Mouse (Mus musculus): ENCODE data around the gene H2-DMb2. TPM values are rescaled to one million over a fixed set of nuclear protein-coding genes. Genes with fewer than 3 reads are reported as not detected.

The H2-DMb2 gene
- polyA plus RNA-seq, 1 experiment from 2014 or later = 0.98 TPM

DNA sequence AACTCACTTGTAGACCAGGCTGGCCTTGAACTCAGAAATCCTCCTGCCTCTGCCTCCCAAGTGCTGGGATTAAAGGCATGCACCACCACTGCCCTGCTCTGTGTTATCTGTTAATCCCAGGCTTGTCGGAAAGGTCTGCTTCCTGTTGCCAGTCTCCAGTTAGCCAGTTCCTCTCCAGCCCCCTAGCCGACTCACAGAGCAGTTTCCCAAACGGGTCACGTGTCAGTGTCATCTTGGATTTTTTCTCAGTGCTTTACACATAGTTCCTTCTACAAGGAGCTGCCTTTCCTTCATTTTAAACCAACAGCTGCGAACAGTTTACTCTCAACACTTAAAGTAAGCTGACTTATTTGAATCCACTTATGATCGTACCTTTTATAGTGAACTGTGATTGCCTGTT lies 18.5 kb upstream of the H2-DMb2 start:
- no peak for ATAC-seq
- Histone ChIP-seq H3K27ac (ENCODE audit: low read depth, low read length) (no peak overlapping the region), H3K4me1 (replicated peaks; ENCODE audit: control insufficient read depth, insufficient read depth, low read length) (peaks cover 6% of the 10 kb centered on the region), H3K4me3 (ENCODE audit: low read depth, low read length) (no peak overlapping the region), H3K36me3 (ENCODE audit: control insufficient read depth, insufficient read depth) (no peaks in the 10 kb centered on the region), H3K4me2 (replicated peaks; ENCODE audit: low read depth) (peak overlapping the region; percentile 30; the same call in 1 of the 2 replicates), H3K27me3 (replicated peaks; ENCODE audit: control insufficient read depth, insufficient read depth, low read length) (no peaks in the 10 kb centered on the region), H3K9ac (ENCODE audit: low read depth, low read length) (no peak overlapping the region), H3K9me3 (ENCODE audit: control insufficient read depth) (no peaks in the 10 kb centered on the region)
- TF ChIP-seq CTCF (IDR thresholded peaks at IDR 0.05; ENCODE audit: low read depth) = no peak
- WGBS = 54% methylated on average over 6 of the region's 6 CpGs

- Histone ChIP-seq H3K4me2 (replicated peaks; ENCODE audit: low read depth) (peak overlapping the region; percentile 49), H3K4me1 (replicated peaks; ENCODE audit: control insufficient read depth, insufficient read depth, low read length) (peaks cover 6% of the 10 kb centered on the region), H3K9me3 (ENCODE audit: control insufficient read depth) (no peaks in the 10 kb centered on the region), H3K9ac (ENCODE audit: low read depth, low read length) (no peak overlapping the region), H3K27ac (ENCODE audit: low read depth, low read length) (peak overlapping the region; percentile 1; the same call in 1 of the 2 replicates), H3K36me3 (ENCODE audit: control insufficient read depth, insufficient read depth) (no peaks in the 10 kb centered on the region), H3K4me3 (ENCODE audit: low read depth, low read length) (no peak overlapping the region), H3K27me3 (replicated peaks; ENCODE audit: control insufficient read depth, insufficient read depth, low read length) (no peaks in the 10 kb centered on the region)
- TF ChIP-seq CTCF (IDR thresholded peaks at IDR 0.05; ENCODE audit: low read depth) = no peak
- WGBS = 32% methylated on average over 9 of the region's 9 CpGs
- no peak for ATAC-seq
These were observed 16.2 kb upstream of the H2-DMb2 start for GRCm38 (mm10) chr17:34126826-34127420.

DNA sequence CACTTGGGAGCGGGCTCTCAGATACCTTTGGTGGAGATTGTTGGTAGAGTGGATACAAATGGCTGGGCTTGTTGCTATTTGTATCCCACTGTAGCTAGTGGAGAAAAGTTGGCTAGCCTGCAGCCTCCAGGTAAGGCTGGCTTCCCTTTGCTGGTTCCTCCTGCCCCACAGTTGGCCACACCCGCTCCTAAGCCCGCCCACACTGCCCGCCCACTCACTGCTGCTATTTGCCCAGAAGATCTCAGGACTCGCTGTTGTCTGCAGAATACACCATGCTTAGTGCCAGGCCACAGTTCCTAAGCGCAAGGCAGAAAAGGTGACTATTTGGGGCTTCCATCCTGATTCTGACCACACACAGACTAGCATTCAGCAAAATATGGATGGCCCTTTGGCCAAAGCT lies 15.6 kb upstream of the H2-DMb2 start:
- Histone ChIP-seq H3K9ac (ENCODE audit: low read depth, low read length) (no peak overlapping the region), H3K4me2 (replicated peaks; ENCODE audit: low read depth) (peak overlapping the region; percentile 49), H3K4me1 (replicated peaks; ENCODE audit: control insufficient read depth, insufficient read depth, low read length) (peaks cover 6% of the 10 kb centered on the region), H3K27ac (ENCODE audit: low read depth, low read length) (peak overlapping the region; percentile 1; the same call in 1 of the 2 replicates), H3K9me3 (ENCODE audit: control insufficient read depth) (no peaks in the 10 kb centered on the region), H3K4me3 (ENCODE audit: low read depth, low read length) (no peak overlapping the region), H3K27me3 (replicated peaks; ENCODE audit: control insufficient read depth, insufficient read depth, low read length) (no peaks in the 10 kb centered on the region), H3K36me3 (ENCODE audit: control insufficient read depth, insufficient read depth) (no peaks in the 10 kb centered on the region)
- WGBS = 21% methylated on average over 6 of the region's 6 CpGs
- no peak for TF ChIP-seq CTCF (IDR thresholded peaks at IDR 0.05; ENCODE audit: low read depth)
- peak; percentile 31 for ATAC-seq

GRCm38 (mm10) chr17:34128264-34128937 lies 14.7 kb upstream of the H2-DMb2 start:
- Histone ChIP-seq H3K27ac (ENCODE audit: low read depth, low read length) (no peak overlapping the region), H3K36me3 (ENCODE audit: control insufficient read depth, insufficient read depth) (no peaks in the 10 kb centered on the region), H3K27me3 (replicated peaks; ENCODE audit: control insufficient read depth, insufficient read depth, low read length) (no peaks in the 10 kb centered on the region), H3K9me3 (ENCODE audit: control insufficient read depth) (no peaks in the 10 kb centered on the region), H3K4me2 (replicated peaks; ENCODE audit: low read depth) (0 out of 2 replicates have a peak overlapping the region, but pooled peaks have one; percentile 13), H3K4me1 (replicated peaks; ENCODE audit: control insufficient read depth, insufficient read depth, low read length) (peaks cover 6% of the 10 kb centered on the region), H3K9ac (ENCODE audit: low read depth, low read length) (no peak overlapping the region), H3K4me3 (ENCODE audit: low read depth, low read length) (no peak overlapping the region)
- 49% methylated on average over 13 of the region's 13 CpGs for WGBS
- ATAC-seq = no peak
- peak; percentile 47 for TF ChIP-seq CTCF (IDR thresholded peaks at IDR 0.05; ENCODE audit: low read depth)

GRCm38 (mm10) chr17:34128944-34129791 lies 13.9 kb upstream of the H2-DMb2 start:
- H3K27me3 ChIP-seq (replicated peaks; ENCODE audit: control insufficient read depth, insufficient read depth, low read length) = no peaks in the 10 kb centered on the region
- peak; percentile 50 for TF ChIP-seq CTCF (IDR thresholded peaks at IDR 0.05; ENCODE audit: low read depth)
- WGBS = 24% methylated on average over 18 of the region's 18 CpGs
- H3K36me3 ChIP-seq (ENCODE audit: control insufficient read depth, insufficient read depth) = no peaks in the 10 kb centered on the region
- no peaks in the 10 kb centered on the region for H3K9me3 ChIP-seq (ENCODE audit: control insufficient read depth)
- H3K4me3 ChIP-seq (ENCODE audit: low read depth, low read length) = no peak overlapping the region
- peaks cover 6% of the 10 kb centered on the region for H3K4me1 ChIP-seq (replicated peaks; ENCODE audit: control insufficient read depth, insufficient read depth, low read length)
- ATAC-seq = no peak
- H3K27ac ChIP-seq (ENCODE audit: low read depth, low read length) = no peak overlapping the region
- H3K9ac ChIP-seq (ENCODE audit: low read depth, low read length) = no peak overlapping the region
- peak overlapping the region; percentile 13; the same call in 1 of the 2 replicates for H3K4me2 ChIP-seq (replicated peaks; ENCODE audit: low read depth)

Measured in intestine, postnatal 0 days (tissue).